Mouse (Mus musculus) limb, embryonic 12.5 days (tissue): Measurements from ENCODE around the gene Snrnp35. TPM values are rescaled to one million over a fixed set of nuclear protein-coding genes. Genes with fewer than 3 reads are reported as not detected.

Source experiments
- polyA plus RNA-seq: library from polyadenylated mRNA; unstranded; fragments of >200 nt; fragmentation: Nextera tagmentation; extraction: Ambion mirVana; gene quantifications from 2 replicates; pipeline ENCODE4 v1.2.1, GENCODE M21; 2016

The Snrnp35 gene
- polyA plus RNA-seq, 1 experiment from 2014 or later, result 27.0 TPM

Other genes with a start within 250 kb of the Snrnp35 start
- gene Pitpnm2, start 233.4 kb upstream of the Snrnp35 start, polyA plus RNA-seq, result 3.1 and 3.6 TPM in 2 replicates
- gene Mphosph9, start 155.2 kb upstream of the Snrnp35 start, polyA plus RNA-seq, result 18.8 and 19.7 TPM in 2 replicates
- gene 2810006K23Rik, start 155.0 kb upstream of the Snrnp35 start, polyA plus RNA-seq, result 15.8 and 17.2 TPM in 2 replicates
- 68.4 and 218 TPM in 2 replicates for gene Cdk2ap1, start 120.1 kb upstream of the Snrnp35 start, polyA plus RNA-seq
- gene Sbno1, start 57.1 kb upstream of the Snrnp35 start, polyA plus RNA-seq, result 89.0 and 109 TPM in 2 replicates
- 49.8 and 60.6 TPM in 2 replicates for gene Kmt5a, start 43.2 kb upstream of the Snrnp35 start, polyA plus RNA-seq
- 28.3 and 31.4 TPM in 2 replicates for gene Rilpl2, start 4.8 kb upstream of the Snrnp35 start, polyA plus RNA-seq
- 27.5 and 31.5 TPM in 2 replicates for gene Rilpl1, start 48.3 kb downstream of the Snrnp35 start, polyA plus RNA-seq
- gene Tmed2, start 57.6 kb downstream of the Snrnp35 start, polyA plus RNA-seq, result 484 and 497 TPM in 2 replicates
- 18.5 and 19.9 TPM in 2 replicates for gene Ddx55, start 69.7 kb downstream of the Snrnp35 start, polyA plus RNA-seq
- 71.2 and 74.7 TPM in 2 replicates for gene Eif2b1, start 96.0 kb downstream of the Snrnp35 start, polyA plus RNA-seq
- gene Gtf2h3, start 96.0 kb downstream of the Snrnp35 start, polyA plus RNA-seq, result 86.6 and 90.0 TPM in 2 replicates
- gene Atp6v0a2, start 145.4 kb downstream of the Snrnp35 start, polyA plus RNA-seq, result 50.0 and 51.2 TPM in 2 replicates
- 0.04 and 0.09 TPM in 2 replicates for gene Dnah10, start 242.0 kb downstream of the Snrnp35 start, polyA plus RNA-seq